Mouse (Mus musculus): ENCODE data around the gene Sp2. TPM values are rescaled to one million over a fixed set of nuclear protein-coding genes. Genes with fewer than 3 reads are reported as not detected.
A peak's percentile ranks its signal among the peaks of the same experiment; 100 is the strongest.

Sp2 gene
- polyA plus RNA-seq, 1 experiment = 23.9 TPM

GRCm38 (mm10) chr11:96984903-96985302, 2.1 kb upstream of the Sp2 start:
- H3K36me3 ChIP-seq (ENCODE audit: control insufficient read depth, insufficient read depth, low read length) = no peaks in the 10 kb centered on the region
- DNase-seq (ENCODE audit: low read depth in 1 of 2, low spot score in 2 of 2) = no peak
- H3K4me3 ChIP-seq (ENCODE audit: extremely low read depth, insufficient read depth, insufficient read length) = no peak overlapping the region
- H3K4me1 ChIP-seq (ENCODE audit: control insufficient read depth, insufficient read depth, insufficient read length) = peaks cover 15% of the 10 kb centered on the region; the same call in 1 of the 2 replicates
- TF ChIP-seq POLR2A (IDR thresholded peaks at IDR 0.05; ENCODE audit: low read depth, low read length) = no peak
- no peak for TF ChIP-seq CTCF (IDR thresholded peaks at IDR 0.05; ENCODE audit: extremely low read depth, insufficient read depth, insufficient read length, insufficient replicate concordance)
- H3K27ac ChIP-seq (ENCODE audit: insufficient read depth, low read length) = no peak overlapping the region
- no peaks in the 10 kb centered on the region for H3K27me3 ChIP-seq (ENCODE audit: control insufficient read depth, insufficient read depth, low read length)
- 76% methylated on average over 4 of the region's 4 CpGs for WGBS

DNA sequence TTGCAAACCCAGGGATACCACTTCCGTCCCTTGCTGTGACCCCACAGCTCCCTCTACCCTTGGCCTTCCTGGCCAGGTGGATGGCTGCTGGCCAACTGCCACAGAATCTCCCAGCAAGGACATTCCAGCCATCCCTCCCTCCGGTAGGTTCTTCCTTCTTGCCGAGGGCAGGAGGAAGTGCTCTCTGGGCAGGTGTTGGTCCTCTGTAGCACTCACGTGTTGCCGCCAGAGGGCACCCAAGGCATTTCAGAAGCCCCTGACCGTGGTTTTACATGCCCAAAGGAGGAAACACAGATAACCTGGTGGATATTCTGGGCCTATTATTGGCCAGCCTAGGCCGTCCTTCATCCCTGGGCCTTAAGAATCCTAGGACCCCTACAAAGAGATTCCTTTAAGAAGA, 404 bp downstream of the Sp2 start:
- TF ChIP-seq CTCF (IDR thresholded peaks at IDR 0.05; ENCODE audit: extremely low read depth, insufficient read depth, insufficient read length, insufficient replicate concordance) = peak; percentile 93
- TF ChIP-seq POLR2A (IDR thresholded peaks at IDR 0.05; ENCODE audit: low read depth, low read length) = no peak
- no peak overlapping the region for H3K4me3 ChIP-seq (ENCODE audit: extremely low read depth, insufficient read depth, insufficient read length)
- WGBS = 3% methylated on average over 7 of the region's 7 CpGs
- no peak overlapping the region for H3K27ac ChIP-seq (ENCODE audit: insufficient read depth, low read length)
- H3K36me3 ChIP-seq (ENCODE audit: control insufficient read depth, insufficient read depth, low read length) = no peaks in the 10 kb centered on the region
- peaks cover 4% of the 10 kb centered on the region; the same call in 1 of the 2 replicates for H3K4me1 ChIP-seq (ENCODE audit: control insufficient read depth, insufficient read depth, insufficient read length)
- DNase-seq (ENCODE audit: low read depth in 1 of 2, low spot score in 2 of 2) = peak; percentile 73 to 84
- no peaks in the 10 kb centered on the region for H3K27me3 ChIP-seq (ENCODE audit: control insufficient read depth, insufficient read depth, low read length)

DNA sequence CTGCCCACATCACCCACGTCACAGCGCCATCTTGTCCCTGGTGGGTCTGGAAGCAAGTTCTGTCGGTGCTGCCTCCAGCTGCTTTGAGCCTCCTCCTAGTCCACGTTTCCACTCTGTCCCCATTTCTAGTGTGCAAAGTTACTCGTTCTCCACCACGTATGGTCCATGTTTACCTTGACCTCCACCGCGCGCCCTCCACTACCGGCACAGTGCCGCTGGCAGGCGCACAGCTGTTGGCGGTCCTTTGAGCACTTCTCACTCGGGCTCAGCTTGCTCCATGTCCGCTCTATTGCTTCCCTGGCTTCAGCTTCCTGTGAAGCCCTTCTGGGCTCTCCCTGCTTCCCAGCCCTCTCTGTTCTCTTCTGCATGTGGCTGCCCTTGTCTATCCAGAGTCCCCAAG, 1.3 kb downstream of the Sp2 start:
- H3K4me1 ChIP-seq (ENCODE audit: control insufficient read depth, insufficient read depth, insufficient read length) = no peaks in the 10 kb centered on the region; the same call in 1 of the 2 replicates
- TF ChIP-seq CTCF (IDR thresholded peaks at IDR 0.05; ENCODE audit: extremely low read depth, insufficient read depth, insufficient read length, insufficient replicate concordance) (no peak), POLR2A (IDR thresholded peaks at IDR 0.05; ENCODE audit: low read depth, low read length) (no peak)
- WGBS = 91% methylated on average over 15 of the region's 15 CpGs

DNA sequence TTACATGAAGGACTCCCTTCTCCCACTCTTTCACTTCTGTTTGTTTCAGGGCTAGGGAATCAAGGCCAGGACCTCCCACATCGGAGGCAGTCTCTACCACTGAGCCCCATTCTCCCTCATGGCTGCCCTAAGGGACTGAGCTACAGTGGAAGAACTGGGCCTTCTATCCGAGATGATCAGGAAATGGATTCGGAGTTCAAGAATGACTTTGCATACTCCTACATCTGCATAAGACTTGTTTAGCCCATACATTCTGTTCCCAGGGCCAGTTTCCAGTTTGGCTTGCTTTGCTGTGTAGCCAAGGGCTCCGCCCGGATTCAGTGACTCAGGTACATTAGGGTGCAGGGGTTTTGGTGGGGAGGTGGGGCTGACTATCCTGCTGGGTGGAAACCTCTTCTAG, 2.7 kb downstream of the Sp2 start:
- H3K4me1 ChIP-seq (ENCODE audit: control insufficient read depth, insufficient read depth, insufficient read length) = no peaks in the 10 kb centered on the region; the same call in 1 of the 2 replicates
- H3K27ac ChIP-seq (ENCODE audit: insufficient read depth, low read length) = no peak overlapping the region
- DNase-seq (ENCODE audit: low read depth in 1 of 2, low spot score in 2 of 2) = no peak
- TF ChIP-seq POLR2A (IDR thresholded peaks at IDR 0.05; ENCODE audit: low read depth, low read length) = no peak
- no peak for TF ChIP-seq CTCF (IDR thresholded peaks at IDR 0.05; ENCODE audit: extremely low read depth, insufficient read depth, insufficient read length, insufficient replicate concordance)
- WGBS = 89% methylated on average over 5 of the region's 5 CpGs
- no peaks in the 10 kb centered on the region for H3K36me3 ChIP-seq (ENCODE audit: control insufficient read depth, insufficient read depth, low read length)
- H3K4me3 ChIP-seq (ENCODE audit: extremely low read depth, insufficient read depth, insufficient read length) = no peak overlapping the region
- H3K27me3 ChIP-seq (ENCODE audit: control insufficient read depth, insufficient read depth, low read length) = no peaks in the 10 kb centered on the region

More for the DNA sequence above, 1.3 kb downstream of the Sp2 start:
- DNase-seq (ENCODE audit: low read depth in 1 of 2, low spot score in 2 of 2) = no peak
- Histone ChIP-seq H3K4me3 (ENCODE audit: extremely low read depth, insufficient read depth, insufficient read length) (no peak overlapping the region), H3K27me3 (ENCODE audit: control insufficient read depth, insufficient read depth, low read length) (no peaks in the 10 kb centered on the region), H3K36me3 (ENCODE audit: control insufficient read depth, insufficient read depth, low read length) (no peaks in the 10 kb centered on the region), H3K27ac (ENCODE audit: insufficient read depth, low read length) (no peak overlapping the region)

- Histone ChIP-seq H3K27me3 (ENCODE audit: control insufficient read depth, insufficient read depth, low read length) (no peaks in the 10 kb centered on the region), H3K4me3 (ENCODE audit: extremely low read depth, insufficient read depth, insufficient read length) (no peak overlapping the region), H3K36me3 (ENCODE audit: control insufficient read depth, insufficient read depth, low read length) (no peaks in the 10 kb centered on the region), H3K4me1 (ENCODE audit: control insufficient read depth, insufficient read depth, insufficient read length) (no peaks in the 10 kb centered on the region; the same call in 1 of the 2 replicates), H3K27ac (ENCODE audit: insufficient read depth, low read length) (no peak overlapping the region)
- TF ChIP-seq POLR2A (IDR thresholded peaks at IDR 0.05; ENCODE audit: low read depth, low read length) = no peak
- no peak for TF ChIP-seq CTCF (IDR thresholded peaks at IDR 0.05; ENCODE audit: extremely low read depth, insufficient read depth, insufficient read length, insufficient replicate concordance)
- no peak for DNase-seq (ENCODE audit: low read depth in 1 of 2, low spot score in 2 of 2)
- 90% methylated on average over 7 of the region's 7 CpGs for WGBS
These were observed 3.4 kb downstream of the Sp2 start for GRCm38 (mm10) chr11:96979329-96979728.

DNA sequence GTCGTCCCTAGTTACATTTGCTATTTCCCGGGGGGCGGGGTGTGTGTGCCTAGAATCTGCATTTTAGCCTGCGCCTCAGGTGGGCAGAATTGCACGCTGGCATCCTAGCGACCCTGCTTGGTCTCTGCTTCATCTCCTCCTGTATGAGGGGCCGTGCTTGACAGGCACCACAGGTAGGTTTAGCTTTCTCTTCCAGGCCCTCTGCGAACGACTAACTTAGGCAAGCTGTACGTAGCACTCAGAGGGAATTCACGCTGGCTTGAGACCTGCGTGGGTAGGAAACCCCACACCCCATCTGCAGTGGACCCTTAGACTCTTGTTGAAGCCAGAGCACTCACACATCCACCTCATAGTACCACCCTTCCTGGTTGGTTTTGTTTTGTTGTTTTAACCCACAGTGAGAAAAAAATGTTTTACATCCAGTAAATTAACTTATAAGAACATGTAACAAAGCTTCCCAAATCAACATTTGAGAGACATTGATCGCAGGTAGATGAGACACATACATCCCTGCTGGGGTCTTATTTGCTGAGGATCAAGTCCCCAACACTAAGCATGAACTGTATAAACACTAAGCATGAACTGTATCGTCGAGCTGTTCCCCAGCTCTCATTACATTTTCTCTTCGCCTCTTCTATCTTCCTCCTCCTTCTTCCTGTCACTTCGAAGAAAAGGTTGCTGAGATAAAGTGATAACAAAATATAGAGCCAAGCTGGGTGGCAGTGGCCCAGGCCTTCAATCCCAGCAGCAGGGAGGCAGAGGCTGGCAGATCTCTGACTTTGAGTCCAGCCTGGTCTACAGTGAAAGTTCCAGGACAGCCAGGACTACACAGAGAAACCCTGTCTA, 4.1 kb downstream of the Sp2 start:
- Histone ChIP-seq H3K36me3 (ENCODE audit: control insufficient read depth, insufficient read depth, low read length) (0 out of 2 replicates have a peak, but pooled peaks cover under 1% of the 10 kb centered on the region), H3K27me3 (ENCODE audit: control insufficient read depth, insufficient read depth, low read length) (no peaks in the 10 kb centered on the region), H3K4me3 (ENCODE audit: extremely low read depth, insufficient read depth, insufficient read length) (peak overlapping the region; percentile 81), H3K27ac (ENCODE audit: insufficient read depth, low read length) (peak overlapping the region; percentile 95), H3K4me1 (ENCODE audit: control insufficient read depth, insufficient read depth, insufficient read length) (no peaks in the 10 kb centered on the region; the same call in 1 of the 2 replicates)
- no peak for TF ChIP-seq CTCF (IDR thresholded peaks at IDR 0.05; ENCODE audit: extremely low read depth, insufficient read depth, insufficient read length, insufficient replicate concordance)
- no peak for TF ChIP-seq POLR2A (IDR thresholded peaks at IDR 0.05; ENCODE audit: low read depth, low read length)
- 22% methylated on average over 17 of the region's 17 CpGs for WGBS
- no peak for DNase-seq (ENCODE audit: low read depth in 1 of 2, low spot score in 2 of 2)
